Mouse (Mus musculus): ENCODE data around the gene Hoxa11.

DNA sequence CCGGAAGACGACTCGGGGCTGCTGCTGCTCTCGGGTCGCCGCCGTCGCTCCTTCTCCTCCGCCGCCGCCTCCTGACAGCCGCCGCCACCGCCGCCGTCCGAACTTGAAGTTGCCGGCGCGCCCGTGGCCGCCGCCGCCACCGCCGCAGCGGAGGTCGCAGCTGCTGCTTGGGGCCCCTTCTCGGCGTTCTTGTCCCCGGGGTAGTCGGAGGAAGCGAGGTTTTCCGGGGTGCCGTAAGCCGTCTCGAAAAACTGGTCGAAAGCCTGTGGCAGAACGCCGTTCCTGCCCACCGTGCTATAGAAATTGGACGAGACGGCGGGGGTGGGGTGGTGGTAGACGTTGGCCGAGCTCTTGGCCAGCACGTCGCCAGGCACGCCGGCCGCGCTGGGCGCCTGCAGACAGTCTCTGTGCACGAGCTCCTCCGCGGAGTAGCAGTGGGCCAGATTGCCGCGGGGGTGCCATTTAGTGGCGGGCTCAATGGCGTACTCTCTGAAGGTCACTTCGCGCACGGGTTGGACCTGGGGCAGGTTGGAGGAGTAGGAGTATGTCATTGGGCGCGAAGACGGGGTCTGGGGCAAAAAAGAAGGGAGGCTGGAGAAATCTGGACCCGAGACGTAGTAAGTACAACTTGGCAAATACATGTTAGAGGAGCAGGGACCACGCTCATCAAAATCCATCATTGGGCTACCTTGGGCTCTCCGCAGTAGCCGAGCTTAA lies 412 bp downstream of the Hoxa11 start:
- TF ChIP-seq CTCF (IDR thresholded peaks at IDR 0.05; ENCODE audit: low read depth, low read length) (no peak), POLR2A (IDR thresholded peaks at IDR 0.05; ENCODE audit: insufficient read depth, low read length) (no peak)

Data from ES-Bruce4 (cell line).